Mouse (Mus musculus) stomach, embryonic 16.5 days (tissue): Measurements from ENCODE around the gene Serping1. TPM values are rescaled to one million over a fixed set of nuclear protein-coding genes. Genes with fewer than 3 reads are reported as not detected.
A peak's percentile ranks its signal among the peaks of the same experiment; 100 is the strongest.

Experiments
- ATAC-seq: fragments of 200-750 bp; cut with Nextera tagmentation; 2 replicates; pipeline ENCODE4 v1.8.0; 2017; ENCODE audit warnings: moderate number of reproducible peaks, moderate TSS enrichment; ENCODE audit not compliant: insufficient read depth, low FRiP score
- H3K27ac ChIP-seq: fragments of 300-500 bp; sonication (generic); 2 replicates; pipeline ENCODE4 v1.5.1; 2014; ENCODE audit warnings: low read length
- H3K27me3 ChIP-seq: fragments of 300-500 bp; sonication (generic); 2 replicates; pipeline ENCODE4 v1.6.1; 2014; ENCODE audit warnings: low read length, control low read depth, mixed read lengths; ENCODE audit not compliant: control insufficient read depth, insufficient read depth
- H3K36me3 ChIP-seq: fragments of 300-500 bp; sonication (generic); 2 replicates; pipeline ENCODE4 v1.6.1; 2014; ENCODE audit warnings: low read length; ENCODE audit not compliant: control insufficient read depth, insufficient read depth
- H3K4me1 ChIP-seq: fragments of 300-500 bp; sonication (generic); 2 replicates; pipeline ENCODE4 v1.6.1; 2014; ENCODE audit warnings: low read length, control low read depth, mixed read lengths; ENCODE audit not compliant: control insufficient read depth, insufficient read depth
- H3K4me2 ChIP-seq: fragments of 300-500 bp; sonication (generic); 2 replicates; pipeline ENCODE4 v1.6.1; 2014; ENCODE audit warnings: low read depth, low read length, mixed read lengths
- H3K4me3 ChIP-seq: fragments of 300-500 bp; sonication (generic); replicated peaks from 2 replicates; pipeline ENCODE4 v1.5.1; 2014; ENCODE audit warnings: mild to moderate bottlenecking, low read length
- H3K9ac ChIP-seq: fragments of 300-500 bp; sonication (generic); 2 replicates; pipeline ENCODE4 v1.6.1; 2014; ENCODE audit warnings: low read length
- H3K9me3 ChIP-seq: fragments of 300-500 bp; sonication (generic); replicated peaks from 2 replicates; pipeline ENCODE4 v1.6.1; 2016; ENCODE audit warnings: low read length, control low read depth; ENCODE audit not compliant: control insufficient read depth
- WGBS: fragments of 180-500 bp; shearing (Covaris S2); extraction: QIAGEN DNeasy Blood & Tissue Kit; methylation state at CpG from one replicate; pipeline ENCODE4 v1.1.7; 2014; 5-methylcytosine and 5-hydroxymethylcytosine counted together
- polyA plus RNA-seq: library from polyadenylated mRNA; unstranded; fragments of >200 nt; fragmentation: Nextera tagmentation; extraction: Ambion mirVana; gene quantifications from 2 replicates; pipeline ENCODE4 v1.2.1, GENCODE M21; 2015

Serping1 gene
- polyA plus RNA-seq: 98.2 and 102 TPM in 2 replicates

DNA sequence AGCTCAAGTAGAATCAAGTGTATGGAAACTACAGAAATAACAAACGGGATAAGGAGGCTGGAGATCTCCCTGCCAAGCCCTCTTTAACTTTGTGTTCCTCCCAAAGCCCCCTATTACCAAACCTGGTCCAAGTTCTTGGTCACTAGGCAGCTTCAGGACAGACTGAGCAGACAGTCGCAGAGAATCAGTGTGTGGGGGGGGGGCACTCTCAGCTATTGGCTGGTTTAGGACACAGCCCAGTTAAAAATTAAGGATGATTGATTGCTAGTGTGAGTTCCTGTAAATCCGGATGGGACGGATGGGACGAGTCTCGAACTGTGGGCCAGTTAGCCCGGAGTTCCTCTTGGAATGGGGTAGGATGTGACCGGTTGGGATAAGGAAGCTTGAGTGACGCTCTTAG is at the start of gene Serping1:
Gene Serping1, minus strand, starts transcription at position 204 of the 400 bp plus-strand sequence.
- Histone ChIP-seq H3K27me3 (no peaks in the 10 kb centered on the region), H3K4me1 (peaks cover 8% of the 10 kb centered on the region; the same call in 1 of the 2 replicates), H3K9ac (peak within 1 kb of the TSS; percentile 71), H3K9me3 (no peaks in the 10 kb centered on the region), H3K4me2 (peak within 1 kb of the TSS; percentile 58), H3K27ac (peak within 1 kb of the TSS; percentile 74), H3K4me3 (peak within 1 kb of the TSS; percentile 43), H3K36me3 (no peaks in the 10 kb centered on the region)
- peak; percentile 30; the same call in 1 of the 2 replicates for ATAC-seq
- WGBS: 49% methylated on average over 9 of the region's 9 CpGs

DNA sequence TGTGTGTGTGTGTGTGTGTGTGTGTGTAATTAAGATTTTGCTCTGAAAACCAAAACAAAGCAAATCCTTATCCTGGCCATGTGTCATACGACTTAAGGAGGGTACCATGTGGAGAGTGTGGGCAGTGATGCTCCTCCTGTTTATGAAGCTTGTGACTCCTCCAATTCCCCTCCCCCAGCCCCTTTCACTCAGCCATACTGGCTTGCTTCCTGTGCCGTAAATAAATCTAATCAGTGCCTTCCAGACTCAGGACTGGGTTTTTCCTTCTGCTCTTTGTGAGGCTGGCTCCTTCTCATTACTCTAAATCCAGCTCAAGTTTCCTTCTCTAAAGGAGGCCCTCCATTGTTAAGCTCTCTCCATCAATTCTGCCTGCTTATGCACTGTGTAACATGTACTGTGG is 48.0 kb upstream of the Serping1 start:
- H3K36me3 ChIP-seq: no peaks in the 10 kb centered on the region
- peaks cover 6% of the 10 kb centered on the region; the same call in 1 of the 2 replicates for H3K4me1 ChIP-seq
- H3K9me3 ChIP-seq: no peaks in the 10 kb centered on the region
- WGBS: 30% methylated on average over 2 of the region's 2 CpGs
- H3K27me3 ChIP-seq: no peaks in the 10 kb centered on the region; the same call in 1 of the 2 replicates
- H3K9ac ChIP-seq: no peak overlapping the region
- no peak overlapping the region for H3K27ac ChIP-seq
- no peak overlapping the region for H3K4me2 ChIP-seq
- no peak overlapping the region for H3K4me3 ChIP-seq
- no peak for ATAC-seq

DNA sequence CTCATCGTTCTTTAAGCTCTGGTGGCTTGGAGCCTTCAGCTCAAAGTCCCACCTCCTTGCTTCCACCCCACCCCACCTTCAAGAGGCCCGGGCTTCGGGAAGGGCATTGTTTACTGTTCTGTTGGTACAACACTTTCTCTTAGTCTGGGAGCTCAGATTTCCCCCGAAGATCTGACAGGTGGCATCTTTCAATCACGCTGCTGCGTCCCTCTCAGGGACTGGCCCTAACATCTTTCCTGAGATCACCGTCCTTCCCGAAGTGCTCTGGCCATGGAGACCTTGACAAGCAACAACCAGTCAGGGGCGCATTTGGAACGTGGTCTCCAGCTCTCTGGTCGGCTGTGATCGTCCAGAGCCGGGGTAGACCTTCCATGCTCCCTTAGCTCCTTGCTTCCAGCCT is 47.3 kb upstream of the Serping1 start, which contains the start of gene Smtnl1:
Gene Smtnl1, minus strand, starts transcription at position 101 of the 400 bp plus-strand sequence.
- H3K9me3 ChIP-seq: no peaks in the 10 kb centered on the region
- no peak for ATAC-seq
- no peaks in the 10 kb centered on the region for H3K36me3 ChIP-seq
- H3K27me3 ChIP-seq: no peaks in the 10 kb centered on the region; the same call in 1 of the 2 replicates
- no peak within 1 kb of the TSS for H3K27ac ChIP-seq
- no peak within 1 kb of the TSS for H3K4me2 ChIP-seq
- H3K4me3 ChIP-seq: no peak within 1 kb of the TSS
- WGBS: 40% methylated on average over 13 of the region's 13 CpGs
- no peak within 1 kb of the TSS for H3K9ac ChIP-seq
- H3K4me1 ChIP-seq: 0 out of 2 replicates have a peak, but pooled peaks cover 4% of the 10 kb centered on the region

DNA sequence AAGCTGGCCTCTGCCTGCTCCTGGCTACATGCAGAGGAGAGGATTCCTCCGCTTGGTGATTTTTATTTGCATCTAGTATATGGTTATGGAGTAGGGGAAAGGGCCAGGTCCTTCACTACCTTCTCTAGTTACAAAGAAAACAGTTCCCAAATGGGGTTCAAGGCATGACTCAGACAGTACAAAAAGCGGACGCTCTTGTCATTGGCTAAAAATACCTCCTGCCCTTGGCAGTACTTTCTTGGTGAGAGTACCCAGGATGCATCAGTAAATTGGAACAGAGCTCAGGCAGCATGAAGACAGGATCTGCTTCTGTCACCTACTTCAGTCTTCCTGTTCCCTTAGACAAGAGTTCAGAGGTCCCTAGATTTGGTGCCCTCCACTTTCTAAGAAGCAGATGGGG is 44.6 kb upstream of the Serping1 start:
- no peaks in the 10 kb centered on the region for H3K36me3 ChIP-seq
- no peak overlapping the region for H3K27ac ChIP-seq
- H3K4me1 ChIP-seq: no peaks in the 10 kb centered on the region
- H3K9me3 ChIP-seq: no peaks in the 10 kb centered on the region
- 68% methylated on average over 3 of the region's 3 CpGs for WGBS
- H3K4me2 ChIP-seq: no peak overlapping the region
- H3K9ac ChIP-seq: no peak overlapping the region
- H3K27me3 ChIP-seq: no peaks in the 10 kb centered on the region; the same call in 1 of the 2 replicates
- no peak overlapping the region for H3K4me3 ChIP-seq
- ATAC-seq: no peak

DNA sequence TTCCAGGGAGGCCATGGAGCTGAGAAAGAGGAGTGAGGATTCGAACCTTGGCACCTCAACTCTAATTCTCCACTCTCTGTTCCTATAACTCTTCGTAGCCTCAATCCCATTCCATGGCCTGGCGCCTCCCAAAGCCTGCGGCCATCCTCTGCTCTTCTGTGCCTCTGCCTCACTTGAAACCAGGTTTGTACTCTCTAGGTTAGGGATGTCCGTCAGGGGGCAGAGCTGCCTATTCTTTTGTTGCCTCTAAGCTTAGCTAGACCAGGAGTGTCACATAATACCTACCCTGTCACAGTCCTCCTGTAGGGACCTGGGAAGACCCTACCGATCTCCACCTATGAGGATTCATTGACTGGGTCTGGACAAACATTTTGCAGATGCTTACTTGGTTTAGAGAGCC is 37.4 kb upstream of the Serping1 start:
- no peak for ATAC-seq
- WGBS: 78% methylated on average over 6 of the region's 6 CpGs
- peaks cover 3% of the 10 kb centered on the region; the same call in 1 of the 2 replicates for H3K4me1 ChIP-seq
- H3K9me3 ChIP-seq: no peaks in the 10 kb centered on the region
- no peak overlapping the region for H3K9ac ChIP-seq
- no peak overlapping the region for H3K4me3 ChIP-seq
- no peak overlapping the region for H3K27ac ChIP-seq
- no peak overlapping the region for H3K4me2 ChIP-seq
- H3K36me3 ChIP-seq: no peaks in the 10 kb centered on the region
- no peaks in the 10 kb centered on the region for H3K27me3 ChIP-seq

DNA sequence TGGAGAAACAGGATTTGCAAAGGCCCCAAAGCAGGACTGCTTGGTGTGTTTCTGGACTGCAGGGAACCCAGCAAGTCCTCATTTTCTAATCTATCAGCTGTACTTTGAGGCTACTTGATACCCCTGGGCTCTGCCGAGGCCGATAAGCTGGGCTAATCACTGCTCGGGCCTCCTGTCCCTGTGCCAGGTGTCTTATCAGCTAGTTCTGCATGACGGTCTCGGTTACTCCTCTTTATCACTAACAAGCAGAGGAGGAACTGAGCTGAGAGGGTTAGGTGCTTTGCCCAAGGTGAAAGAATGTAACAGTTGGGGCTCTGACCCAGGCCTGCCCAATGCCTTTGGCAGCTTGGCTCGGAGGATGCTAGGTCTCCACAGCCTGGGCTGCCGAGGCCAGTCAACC is 36.6 kb upstream of the Serping1 start:
- Histone ChIP-seq H3K9ac (no peak overlapping the region), H3K9me3 (no peaks in the 10 kb centered on the region), H3K27ac (no peak overlapping the region), H3K4me2 (no peak overlapping the region), H3K4me1 (peaks cover 3% of the 10 kb centered on the region; the same call in 1 of the 2 replicates), H3K27me3 (no peaks in the 10 kb centered on the region), H3K36me3 (no peaks in the 10 kb centered on the region), H3K4me3 (no peak overlapping the region)
- ATAC-seq: peak; percentile 75
- WGBS: 56% methylated on average over 7 of the region's 7 CpGs

DNA sequence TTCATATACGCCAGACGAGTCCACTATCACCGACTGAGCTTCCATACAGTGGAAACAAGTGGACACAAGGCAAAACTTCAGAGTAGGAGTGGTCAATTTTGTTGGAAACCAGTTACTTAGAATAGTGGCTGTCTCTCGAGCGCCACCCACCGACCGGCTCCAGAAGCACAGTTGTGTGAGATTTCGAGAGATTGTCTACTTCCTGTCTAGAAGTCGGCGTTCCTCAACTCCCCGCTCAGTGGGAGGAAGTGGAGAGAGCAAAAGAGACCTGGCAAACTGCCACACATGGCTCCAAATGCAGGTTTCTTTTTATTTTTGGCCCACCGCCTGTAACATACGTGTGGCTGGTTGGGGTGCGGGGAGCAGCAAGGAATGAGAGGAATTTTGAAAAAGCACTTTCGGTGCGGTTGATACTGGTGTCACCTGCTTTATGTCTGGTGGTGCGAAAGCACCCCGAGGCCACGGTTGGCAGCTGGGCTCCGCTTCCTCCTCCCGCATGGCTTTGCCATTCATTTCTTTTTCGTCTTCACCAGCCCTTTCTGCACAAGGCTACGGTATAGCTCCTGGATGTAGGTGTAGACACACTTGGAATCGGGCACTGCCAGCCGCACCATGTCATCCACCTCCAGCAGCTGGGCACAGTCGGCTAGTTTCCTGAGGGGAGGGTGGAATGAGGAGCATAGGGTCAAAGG is 35.8 kb upstream of the Serping1 start:
- Histone ChIP-seq H3K4me1 (peaks cover 3% of the 10 kb centered on the region; the same call in 1 of the 2 replicates), H3K27ac (peak overlapping the region; percentile 25; the same call in 1 of the 2 replicates), H3K36me3 (no peaks in the 10 kb centered on the region), H3K9ac (peak overlapping the region; percentile 49; the same call in 1 of the 2 replicates), H3K27me3 (no peaks in the 10 kb centered on the region), H3K4me2 (peak overlapping the region; percentile 64), H3K4me3 (peak overlapping the region; percentile 34), H3K9me3 (no peaks in the 10 kb centered on the region)
- ATAC-seq: peak; percentile 54; the same call in 1 of the 2 replicates
- WGBS: 24% methylated on average over 26 of the region's 26 CpGs

DNA sequence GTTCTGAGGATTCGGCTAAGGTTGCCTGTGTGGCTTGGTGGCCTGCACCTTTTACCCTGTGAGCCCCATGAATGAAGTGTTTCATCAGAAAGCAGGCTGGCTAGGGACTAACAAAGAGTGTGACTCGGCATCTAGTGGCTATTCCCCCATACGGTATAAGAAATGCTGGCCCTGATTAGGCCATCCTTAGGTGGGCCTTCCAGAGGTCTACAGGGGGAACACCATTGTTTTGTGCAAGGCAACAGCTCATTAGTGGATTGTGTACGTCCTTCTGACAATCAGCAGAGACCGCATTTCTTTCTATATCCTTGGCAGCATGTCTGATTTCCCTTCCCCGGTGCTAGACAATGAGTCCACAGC is 35.3 kb upstream of the Serping1 start:
- H3K9ac ChIP-seq: no peak overlapping the region
- H3K36me3 ChIP-seq: no peaks in the 10 kb centered on the region
- WGBS: 74% methylated on average over 6 of the region's 6 CpGs
- H3K4me3 ChIP-seq: peak overlapping the region; percentile 34; the same call in 1 of the 2 replicates
- peak overlapping the region; percentile 64 for H3K4me2 ChIP-seq
- peaks cover 3% of the 10 kb centered on the region; the same call in 1 of the 2 replicates for H3K4me1 ChIP-seq
- no peaks in the 10 kb centered on the region for H3K9me3 ChIP-seq
- H3K27me3 ChIP-seq: no peaks in the 10 kb centered on the region
- no peak overlapping the region for H3K27ac ChIP-seq
- ATAC-seq: 0 out of 2 replicates have a peak, but pooled peaks have one; percentile 2

DNA sequence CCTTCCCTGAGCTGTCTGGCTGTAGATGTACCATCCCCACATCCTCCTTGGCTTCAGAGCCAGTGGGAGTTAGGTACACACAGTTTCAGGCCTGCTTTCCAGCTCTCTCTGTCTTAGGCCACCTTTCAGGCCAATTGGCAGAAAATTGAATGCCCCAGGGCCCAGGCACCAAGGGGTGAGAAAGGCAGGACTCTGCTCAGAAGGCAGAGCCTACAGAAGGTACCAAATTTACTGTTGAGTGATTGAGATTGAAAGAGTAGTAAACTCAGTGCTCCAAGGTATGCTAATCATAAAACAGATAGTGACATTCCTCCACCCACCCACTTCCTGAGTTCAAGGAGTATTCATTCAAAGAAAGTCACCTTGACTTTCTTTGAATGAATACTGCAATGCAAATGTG is 34.1 kb upstream of the Serping1 start:
- no peak overlapping the region for H3K9ac ChIP-seq
- peaks cover 3% of the 10 kb centered on the region; the same call in 1 of the 2 replicates for H3K4me1 ChIP-seq
- H3K36me3 ChIP-seq: no peaks in the 10 kb centered on the region
- no peak overlapping the region for H3K4me3 ChIP-seq
- H3K4me2 ChIP-seq: no peak overlapping the region
- no peak overlapping the region for H3K27ac ChIP-seq
- ATAC-seq: no peak
- H3K27me3 ChIP-seq: no peaks in the 10 kb centered on the region
- no peaks in the 10 kb centered on the region for H3K9me3 ChIP-seq
